Mouse (Mus musculus) forebrain, embryonic 11.5 days (tissue): ENCODE results near the gene Acot7. TPM values are rescaled to one million over a fixed set of nuclear protein-coding genes. Genes with fewer than 3 reads are reported as not detected.

Experiments
- polyA plus RNA-seq: library from polyadenylated mRNA; unstranded; fragments of >200 nt; fragmentation: Nextera tagmentation; extraction: Ambion mirVana; gene quantifications from 2 replicates; pipeline ENCODE4 v1.2.1, GENCODE M21; 2014

Acot7 gene
- polyA plus RNA-seq, 1 experiment from 2014 or later: 75.1 TPM

Other genes starting within 250 kb of the Acot7 start
- gene Dnajc11, start 244.4 kb upstream of the Acot7 start, polyA plus RNA-seq: 94.4 and 96.9 TPM in 2 replicates
- 25.1 and 28.9 TPM in 2 replicates for gene Thap3, start 189.1 kb upstream of the Acot7 start, polyA plus RNA-seq
- gene Phf13, start 181.9 kb upstream of the Acot7 start, polyA plus RNA-seq: 27.0 and 28.6 TPM in 2 replicates
- 3.9 and 5.3 TPM in 2 replicates for gene Klhl21, start 169.3 kb upstream of the Acot7 start, polyA plus RNA-seq
- 20.7 and 26.7 TPM in 2 replicates for gene Zbtb48, start 150.5 kb upstream of the Acot7 start, polyA plus RNA-seq
- 0.24 and 0.67 TPM in 2 replicates for gene Tas1r1, start 139.6 kb upstream of the Acot7 start, polyA plus RNA-seq
- gene Nol9, start 138.8 kb upstream of the Acot7 start, polyA plus RNA-seq: 41.0 and 41.9 TPM in 2 replicates
- 8.0 and 8.2 TPM in 2 replicates for gene Plekhg5, start 105.6 kb upstream of the Acot7 start, polyA plus RNA-seq
- gene Tnfrsf25, start 62.2 kb upstream of the Acot7 start, polyA plus RNA-seq: 0.49 TPM in 1 of 2 replicates, not detected in the other
- gene Espn, start 25.8 kb upstream of the Acot7 start, polyA plus RNA-seq: 0.90 and 1.2 TPM in 2 replicates
- not detected in 2 replicates for gene Hes2, start 19.3 kb upstream of the Acot7 start, polyA plus RNA-seq
- gene Gpr153, start 96.1 kb downstream of the Acot7 start, polyA plus RNA-seq: 6.1 and 6.6 TPM in 2 replicates
- 0.53 and 1.0 TPM in 2 replicates for gene Hes3, start 113.5 kb downstream of the Acot7 start, polyA plus RNA-seq
- gene Icmt, start 119.1 kb downstream of the Acot7 start, polyA plus RNA-seq: 22.1 and 23.6 TPM in 2 replicates
- 0.60 and 1.2 TPM in 2 replicates for gene Rnf207, start 140.9 kb downstream of the Acot7 start, polyA plus RNA-seq
- gene Rpl22, start 147.6 kb downstream of the Acot7 start, polyA plus RNA-seq: 310 and 360 TPM in 2 replicates
- gene Chd5, start 160.5 kb downstream of the Acot7 start, polyA plus RNA-seq: 1.3 and 1.5 TPM in 2 replicates